8 mouse cellular contexts compared by ENCODE assay signal in the genomic region with DNA sequence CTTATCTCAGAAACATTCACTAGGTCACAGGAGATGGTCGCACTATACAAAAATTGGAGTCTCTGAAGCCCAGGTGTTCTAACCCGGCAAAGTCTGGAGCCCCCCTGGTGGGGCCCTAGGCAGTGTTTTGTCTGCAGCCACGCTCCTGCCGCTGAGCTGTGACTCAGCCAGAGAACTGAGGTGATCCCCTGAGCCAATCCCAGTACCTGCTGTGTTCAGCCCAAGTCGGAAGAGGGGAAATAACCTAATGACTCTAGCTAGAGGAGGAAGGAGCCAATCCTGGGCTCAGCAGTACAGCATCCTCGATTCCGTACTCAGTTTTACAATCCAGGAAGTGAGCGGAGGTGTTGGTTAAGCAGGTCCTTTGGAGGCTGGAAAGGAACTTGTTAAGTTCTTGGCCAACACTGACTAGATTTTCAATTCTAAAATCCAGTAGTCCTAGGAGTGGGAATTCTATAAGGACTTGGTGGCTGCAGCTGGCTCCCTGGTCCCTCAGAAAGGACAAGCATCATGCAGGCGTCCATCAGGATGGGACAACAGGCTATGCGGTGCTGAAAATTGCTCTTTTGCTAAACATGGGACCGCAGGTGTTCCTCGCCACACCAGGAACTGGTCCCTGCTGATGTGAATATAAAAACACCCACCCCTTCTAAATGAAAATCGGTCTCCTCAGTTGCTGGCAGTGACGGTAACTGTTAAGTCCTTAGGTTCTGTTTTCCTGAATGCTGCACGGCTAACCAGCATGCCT. TPM values are rescaled to one million over a fixed set of nuclear protein-coding genes. Genes with fewer than 3 reads are reported as not detected.
A peak's percentile ranks its signal among the peaks of the same experiment; 100 is the strongest.
DNase-seq lines count a peak whose midpoint lies in the region; ATAC-seq and TF ChIP-seq lines count a peak whose summit lies in the region.

No protein-coding gene starts in this region.

- WGBS in embryonic facial prominence, embryonic 10.5 days, result 9% methylated on average over 15 of the region's 15 CpGs
- WGBS in limb, embryonic 14.5 days, result 4% methylated on average over 15 of the region's 15 CpGs
- 7% methylated on average over 15 of the region's 15 CpGs for WGBS in midbrain, embryonic 16.5 days
- WGBS in spleen, adult 2 months, result 9% methylated on average over 15 of the region's 15 CpGs

- DNase-seq in layer of hippocampus, adult 11-12 months (ENCODE audit: low spot score), result peak; percentile 79
- no peak for DNase-seq in layer of hippocampus, adult 9-10 months (ENCODE audit: low spot score)
- DNase-seq in embryonic facial prominence, embryonic 10.5 days (ENCODE audit: low spot score), result peak; percentile 93
- peak; percentile 78 for DNase-seq in heart, adult 8-10 months (ENCODE audit: low spot score)
- DNase-seq in kidney, adult 8-10 months, result peak; percentile 78 to 88
- peak; percentile 91 for DNase-seq in limb, embryonic 14.5 days (ENCODE audit: low spot score)
- DNase-seq in spleen, adult 2 months (ENCODE audit: low read depth in 1 of 2, low spot score in 2 of 2), result peak; percentile 74 to 80

- TF ChIP-seq CTCF in spleen, adult 2 months (IDR thresholded peaks at IDR 0.05; ENCODE audit: extremely low read depth, insufficient read depth, insufficient read length, insufficient replicate concordance), result no peak

- H3K9ac ChIP-seq in limb, embryonic 14.5 days (ENCODE audit: low read depth, low read length, severe bottlenecking), result peak overlapping the region; percentile 12; the same call in 1 of the 2 replicates
- peak overlapping the region; percentile 59 for H3K9ac ChIP-seq in midbrain, embryonic 16.5 days (ENCODE audit: low read depth, low read length)

- peak; percentile 85 for ATAC-seq in limb, embryonic 14.5 days (ENCODE audit: low FRiP score, low read depth)
- peak; percentile 83 for ATAC-seq in midbrain, embryonic 16.5 days

- H3K4me3 ChIP-seq in embryonic facial prominence, embryonic 10.5 days, result peak overlapping the region; percentile 50
- H3K4me3 ChIP-seq in limb, embryonic 14.5 days (replicated peaks; ENCODE audit: low read length), result peak overlapping the region; percentile 40
- H3K4me3 ChIP-seq in midbrain, embryonic 16.5 days (ENCODE audit: low read depth, low read length), result peak overlapping the region; percentile 44
- H3K4me3 ChIP-seq in spleen, adult 2 months (ENCODE audit: extremely low read depth, insufficient read depth, insufficient read length), result peak overlapping the region; percentile 50

- H3K36me3 ChIP-seq in embryonic facial prominence, embryonic 10.5 days (replicated peaks), result no peaks in the 10 kb centered on the region
- no peaks in the 10 kb centered on the region for H3K36me3 ChIP-seq in limb, embryonic 14.5 days (ENCODE audit: control insufficient read depth, insufficient read depth, low read length)
- H3K36me3 ChIP-seq in midbrain, embryonic 16.5 days (ENCODE audit: control insufficient read depth, insufficient read depth, low read length), result no peaks in the 10 kb centered on the region
- no peaks in the 10 kb centered on the region for H3K36me3 ChIP-seq in spleen, adult 2 months (ENCODE audit: control insufficient read depth, insufficient read depth, low read length)

- H3K9me3 ChIP-seq in embryonic facial prominence, embryonic 10.5 days, result no peaks in the 10 kb centered on the region
- H3K9me3 ChIP-seq in limb, embryonic 14.5 days (ENCODE audit: control insufficient read depth, low read length), result no peaks in the 10 kb centered on the region
- no peaks in the 10 kb centered on the region for H3K9me3 ChIP-seq in midbrain, embryonic 16.5 days (replicated peaks; ENCODE audit: control insufficient read depth, low read length, poor library complexity, severe bottlenecking)

- H3K4me2 ChIP-seq in limb, embryonic 14.5 days (replicated peaks; ENCODE audit: low read depth, low read length, severe bottlenecking), result peak overlapping the region; percentile 59
- peak overlapping the region; percentile 62 for H3K4me2 ChIP-seq in midbrain, embryonic 16.5 days (ENCODE audit: low read length)

- peaks cover 63% of the 10 kb centered on the region for H3K4me1 ChIP-seq in embryonic facial prominence, embryonic 10.5 days
- peaks cover 26% of the 10 kb centered on the region for H3K4me1 ChIP-seq in limb, embryonic 14.5 days (ENCODE audit: control insufficient read depth, insufficient read depth, low read length)
- H3K4me1 ChIP-seq in midbrain, embryonic 16.5 days (ENCODE audit: control insufficient read depth, insufficient read depth, low read length), result peaks cover 36% of the 10 kb centered on the region
- peaks cover 3% of the 10 kb centered on the region; the same call in 1 of the 2 replicates for H3K4me1 ChIP-seq in spleen, adult 2 months (ENCODE audit: control insufficient read depth, insufficient read depth, insufficient read length)

- H3K27ac ChIP-seq in embryonic facial prominence, embryonic 10.5 days (replicated peaks), result peak overlapping the region; percentile 90
- peak overlapping the region; percentile 56 for H3K27ac ChIP-seq in limb, embryonic 14.5 days (replicated peaks; ENCODE audit: low read depth, low read length)
- peak overlapping the region; percentile 71 for H3K27ac ChIP-seq in midbrain, embryonic 16.5 days (ENCODE audit: low read length)
- H3K27ac ChIP-seq in spleen, adult 2 months (ENCODE audit: insufficient read depth, low read length), result no peak overlapping the region; the same call in 1 of the 2 replicates

- no peaks in the 10 kb centered on the region for H3K27me3 ChIP-seq in embryonic facial prominence, embryonic 10.5 days (replicated peaks; ENCODE audit: low read depth, poor library complexity, severe bottlenecking)
- no peaks in the 10 kb centered on the region for H3K27me3 ChIP-seq in limb, embryonic 14.5 days (ENCODE audit: control insufficient read depth, insufficient read depth, low read length)
- no peaks in the 10 kb centered on the region for H3K27me3 ChIP-seq in midbrain, embryonic 16.5 days (ENCODE audit: control insufficient read depth, insufficient read depth, low read depth, low read length)
- H3K27me3 ChIP-seq in spleen, adult 2 months (ENCODE audit: control insufficient read depth, insufficient read depth, low read length), result no peaks in the 10 kb centered on the region

- TF ChIP-seq POLR2A in limb, embryonic 14.5 days (IDR thresholded peaks at IDR 0.05; ENCODE audit: borderline replicate concordance, extremely low read depth, insufficient read depth, insufficient read length), result no peak
- TF ChIP-seq POLR2A in spleen, adult 2 months (IDR thresholded peaks at IDR 0.05; ENCODE audit: low read depth, low read length), result no peak

RNA-seq across cellular contexts. Expression of a gene that starts 19.1 kb away (rescaled TPM):
- 6.2 and 6.7 TPM in 2 replicates for polyA plus RNA-seq in embryonic facial prominence, embryonic 10.5 days (2016; fragmentation: Nextera tagmentation; extraction: Ambion mirVana)
- total RNA-seq in heart, adult 8-10 months (2022), result 100 to 1,000 TPM; 152 to 176 (median 162) TPM
- 6.5 and 6.9 TPM in 2 replicates for polyA plus RNA-seq in limb, embryonic 14.5 days (2012; rRNA removed)
- polyA plus RNA-seq in limb, embryonic 14.5 days (2014; fragmentation: Nextera tagmentation; extraction: Ambion mirVana), result 6.4 and 7.3 TPM in 2 replicates
- 21.7 and 22.4 TPM in 2 replicates for polyA plus RNA-seq in midbrain, embryonic 16.5 days (2015; fragmentation: Nextera tagmentation; extraction: Ambion mirVana)
- 10.6 and 13.3 TPM in 2 replicates for polyA plus RNA-seq in spleen, adult 2 months (2012; rRNA removed)
